Mouse (Mus musculus) heart, postnatal 25 days (tissue): ENCODE measurements around the gene Nudt2. TPM values are rescaled to one million over a fixed set of nuclear protein-coding genes. Genes with fewer than 3 reads are reported as not detected.

Experiments
- DNase-seq: peaks from one replicate; pipeline ENCODE4 v3.0.0; 2022; ENCODE audit warnings: low spot score
- intact Hi-C: fragments of 180-260 bp; cut with DNase I; formaldehyde crosslinking; loops from one replicate; pipeline ENCODE4 v1.15.1; 2025
- total RNA-seq, 2 experiments: library from RNA; stranded (reverse); gene quantifications; 2 replicates each; pipeline ENCODE4 v1.2.3; 2021

The Nudt2 gene
- total RNA-seq, 2 experiments from 2014 or later: 29.6 to 32.7 TPM

- DNase-seq: no peak
- intact Hi-C loops: no loop called here
Measured at GRCm38 (mm10) chr4:41513309-41513708, 48.4 kb downstream of the Nudt2 start.

- DNase-seq: no peak
- intact Hi-C loops: no loop called here
Measured at GRCm38 (mm10) chr4:41513714-41514113, 48.8 kb downstream of the Nudt2 start.

DNA sequence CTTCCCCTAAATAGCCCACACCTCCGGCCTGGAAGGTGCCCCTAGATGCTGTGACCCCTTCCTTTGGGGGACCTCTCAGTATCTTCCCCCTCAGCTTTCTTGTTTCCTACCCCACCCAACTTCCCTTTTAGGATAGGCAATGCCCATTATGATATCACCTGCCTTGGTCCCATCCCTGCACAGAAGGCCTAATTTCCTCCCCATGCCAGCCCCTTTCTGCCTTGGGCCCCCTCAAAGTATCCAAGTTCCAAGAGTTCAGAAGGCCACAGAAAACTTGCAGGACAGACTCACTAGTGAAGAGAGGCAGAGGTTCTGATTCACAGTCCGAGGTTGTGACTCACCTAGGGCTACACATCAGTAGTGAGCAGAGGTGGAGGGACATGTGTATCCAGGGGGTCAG lies 52.3 kb downstream of the Nudt2 start, which contains the start of gene 1110017D15Rik:
TSS of gene 1110017D15Rik (minus strand) at position 101 of the 400 bp plus-strand sequence.
- no peak for DNase-seq
- intact Hi-C loops: no loop called here

DNA sequence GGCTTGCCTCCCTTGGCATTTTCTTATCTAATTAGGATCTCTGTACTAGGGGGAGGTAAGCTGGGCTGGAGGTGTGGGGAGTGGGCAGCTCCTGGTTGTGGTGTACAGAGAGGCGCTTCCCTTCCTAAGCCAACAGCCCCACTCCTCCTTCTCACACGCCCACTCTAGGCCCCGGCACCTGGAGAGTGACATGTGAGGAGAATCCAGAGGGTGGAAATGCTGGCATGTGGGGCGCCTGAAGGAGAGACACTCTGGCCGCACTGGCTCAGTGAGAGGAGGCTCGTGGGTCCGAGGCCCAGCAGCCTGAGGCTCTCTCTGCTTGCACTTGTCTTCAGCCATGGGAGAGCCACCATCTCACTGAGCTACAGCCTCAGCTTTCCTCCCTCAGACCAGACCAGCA lies 53.4 kb downstream of the Nudt2 start:
- intact Hi-C loops: no loop called here
- DNase-seq: no peak

GRCm38 (mm10) chr4:41519195-41519594 lies 54.2 kb downstream of the Nudt2 start:
- no peak for DNase-seq
- intact Hi-C loops: no loop called here

DNA sequence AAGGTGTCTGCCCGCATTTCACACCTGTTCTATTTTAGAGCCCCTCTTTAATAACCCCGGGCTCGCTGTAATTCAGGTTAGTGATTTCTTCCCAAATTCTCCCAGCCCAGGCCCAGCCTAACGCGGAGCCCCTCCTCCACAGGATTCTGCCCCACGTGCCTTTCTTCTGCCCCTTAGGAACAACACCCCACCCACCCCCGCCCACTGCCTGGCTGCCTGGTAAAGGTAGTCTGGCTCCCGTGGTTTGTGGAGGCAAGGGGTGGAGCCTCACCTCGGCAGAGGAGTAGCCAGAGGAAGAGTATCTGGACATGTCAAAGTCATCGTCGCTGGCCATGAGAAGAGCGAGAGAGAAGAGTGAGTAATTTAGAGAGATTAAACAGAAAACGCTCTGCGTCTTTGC lies 55.7 kb downstream of the Nudt2 start:
- no peak for DNase-seq
- intact Hi-C loops: no loop called here

DNA sequence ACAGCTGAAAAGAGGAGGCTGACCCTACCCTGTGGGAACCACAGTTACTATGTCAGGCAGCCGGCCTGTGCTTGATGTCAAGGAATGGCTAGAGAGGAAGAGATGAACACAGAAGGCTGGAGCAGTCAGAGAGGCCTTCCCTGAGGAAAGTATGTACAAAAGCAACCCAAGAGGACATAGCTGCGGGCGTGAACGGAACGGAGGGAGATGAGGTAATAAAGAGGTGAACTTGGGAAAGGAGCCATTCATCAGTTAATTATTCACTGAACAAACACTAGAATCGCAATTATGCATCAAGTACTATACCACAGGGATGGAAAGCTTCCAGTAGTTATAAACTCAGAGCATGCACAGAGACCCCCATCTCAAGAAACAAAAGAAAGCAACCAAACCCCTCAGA lies 57.2 kb downstream of the Nudt2 start:
- no peak for DNase-seq
- intact Hi-C loops: loop anchor here (2.0 kb wide), 2 partner anchors 93 to 131 kb away; no protein-coding TSS in a partner anchor

- intact Hi-C loops: loop anchor here (2.0 kb wide), 2 partner anchors 92 to 130 kb away; no protein-coding TSS in a partner anchor
- no peak for DNase-seq
Measured at GRCm38 (mm10) chr4:41522788-41523187, 57.8 kb downstream of the Nudt2 start.

- intact Hi-C loops: loop anchor here (2.0 kb wide), 2 partner anchors 91 to 129 kb away; no protein-coding TSS in a partner anchor
- DNase-seq: no peak
Measured at GRCm38 (mm10) chr4:41523839-41524238, 58.9 kb downstream of the Nudt2 start.

DNA sequence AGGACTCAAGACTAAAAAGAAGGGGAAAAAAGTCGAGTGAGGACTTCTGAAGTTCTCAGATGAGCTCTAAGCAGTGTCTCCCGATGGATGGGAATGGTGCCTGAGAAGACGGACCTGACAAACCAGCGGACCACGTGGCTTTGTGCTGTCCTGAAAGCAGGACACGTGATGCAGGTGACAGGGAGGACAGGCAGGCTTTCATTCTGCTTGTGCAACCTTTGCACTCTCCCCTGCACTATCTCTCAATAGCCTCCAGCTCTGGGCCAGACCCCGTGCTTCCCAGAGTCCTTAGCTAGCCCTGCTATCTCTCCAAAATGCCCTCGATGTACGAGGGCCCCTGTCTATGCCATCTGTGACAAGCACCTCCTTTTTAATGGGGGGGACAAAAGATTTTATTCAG lies 59.9 kb downstream of the Nudt2 start:
- no peak for DNase-seq
- intact Hi-C loops: no loop called here

DNA sequence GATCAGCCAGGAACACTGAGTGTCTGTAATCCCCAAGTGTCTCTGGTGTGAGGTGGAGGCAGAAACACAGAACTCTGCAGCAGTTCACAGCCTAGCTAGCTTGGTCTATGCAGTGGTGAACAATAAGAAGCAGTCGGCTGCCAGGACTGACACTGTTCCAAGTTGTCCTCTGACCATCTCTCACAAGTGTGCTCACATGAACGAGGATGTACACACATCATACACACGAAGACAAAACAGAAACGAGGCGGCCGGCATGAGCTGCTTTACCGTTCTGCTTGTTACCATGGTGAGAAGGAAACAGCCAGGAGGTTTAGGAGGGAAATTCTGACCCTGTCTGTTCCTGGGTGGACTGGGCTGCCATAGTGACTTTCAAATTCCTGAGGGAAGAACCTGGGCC lies 61.6 kb downstream of the Nudt2 start:
- intact Hi-C loops: no loop called here

GRCm38 (mm10) chr4:41527076-41527475 lies 62.1 kb downstream of the Nudt2 start:
- DNase-seq: no peak
- intact Hi-C loops: no loop called here

More for the DNA sequence above, 61.6 kb downstream of the Nudt2 start:
- no peak for DNase-seq

- no peak for DNase-seq
- intact Hi-C loops: no loop called here
Measured at GRCm38 (mm10) chr4:41527996-41528395, 63.0 kb downstream of the Nudt2 start.

Other genes with a start within 250 kb of the Nudt2 start
- 10 to 100 TPM; 63.5 to 64.2 TPM for gene Ubap2, start 190.0 kb upstream of the Nudt2 start, total RNA-seq
- 10 to 100 TPM; 42.2 to 45.5 TPM for gene Dcaf12, start 150.3 kb upstream of the Nudt2 start, total RNA-seq
- gene Ubap1, start 116.2 kb upstream of the Nudt2 start, total RNA-seq: 10 to 100 TPM; 33.9 to 35.9 TPM
- gene Kif24, start 264 bp upstream of the Nudt2 start, total RNA-seq: under 1 TPM; 0.26 to 0.45 TPM
- gene AI464131, start 37.9 kb downstream of the Nudt2 start, total RNA-seq: 10 to 100 TPM; 10.2 to 10.4 TPM
- not detected for gene 1110017D15Rik, start 52.2 kb downstream of the Nudt2 start, total RNA-seq
- 10 to 100 TPM; 12.5 to 14.3 TPM for gene Fam219a, start 104.4 kb downstream of the Nudt2 start, total RNA-seq
- gene Dnaic1, start 104.6 kb downstream of the Nudt2 start, total RNA-seq: 1 to 10 TPM; 1.8 to 2.7 TPM
- 1 to 10 TPM; 8.0 to 8.8 TPM for gene Enho, start 175.2 kb downstream of the Nudt2 start, total RNA-seq
- gene Cntfr, start 231.9 kb downstream of the Nudt2 start, total RNA-seq: 1 to 10 TPM; 4.2 to 5.1 TPM
- gene Il11ra1, start 234.8 kb downstream of the Nudt2 start, total RNA-seq: 10 to 100 TPM; 74.2 to 87.4 TPM
- 10 to 100 TPM; 30.5 to 32.0 TPM for gene Rpp25l, start 248.4 kb downstream of the Nudt2 start, total RNA-seq